Mouse (Mus musculus): ENCODE measurements at regions not wholly inside any gene's neighbourhood (a gene's known extent, or its start where the extent isn't known, plus 50 kb on each side); places are given as distances from the start of the nearest gene placed in this dataset.
"Not testable (repeated sequence)": the region's sequence is repeated elsewhere in the genome, so short reads cannot be mapped to it uniquely, and the experiment has no call there.

DNA sequence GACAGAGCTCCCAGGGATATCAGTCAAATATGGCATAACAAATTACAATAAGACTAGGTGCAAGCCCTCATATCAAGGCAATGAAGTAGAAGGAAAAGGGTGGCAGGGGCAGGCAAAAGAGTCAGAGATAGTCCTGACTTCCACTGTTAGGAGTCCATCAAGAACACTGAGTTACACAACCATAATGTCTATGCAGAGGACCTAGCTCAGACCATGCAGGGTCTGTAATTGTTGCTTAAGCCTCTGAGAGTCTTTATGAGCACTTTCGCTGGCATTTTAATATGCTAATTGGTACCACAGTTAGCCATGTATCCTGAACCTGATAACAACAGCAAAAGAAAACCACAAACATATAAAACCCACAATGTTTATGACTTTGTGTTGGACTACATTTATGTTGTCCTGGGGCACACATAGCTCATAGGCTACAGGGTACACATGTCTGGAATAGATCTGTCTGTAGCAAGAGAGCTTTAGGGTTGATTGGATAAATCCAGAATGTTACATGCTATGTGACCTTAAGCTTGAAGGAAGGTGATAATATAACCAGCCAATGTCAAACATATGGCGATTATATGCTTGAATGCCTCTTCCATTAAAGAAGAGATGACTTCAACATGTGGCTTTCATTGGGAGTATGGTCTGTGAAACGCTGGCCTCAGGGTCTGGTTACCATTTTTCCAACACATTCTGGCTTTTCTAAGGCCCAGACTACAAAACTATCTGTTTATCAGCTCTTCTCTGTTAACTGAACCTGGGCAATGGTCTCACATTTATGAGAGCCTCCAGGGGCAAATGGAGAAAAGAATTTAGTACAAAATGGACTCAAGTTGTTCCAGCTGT is 836.6 kb downstream of the Gm9195 start:
- no peak for DNase-seq (ENCODE audit: low read depth, low spot score)

- DNase-seq (ENCODE audit: low read depth, low spot score) = no peak
Measured at GRCm38 (mm10) chr14:71642536-71642935, 849.1 kb downstream of the Gm9195 start.

DNA sequence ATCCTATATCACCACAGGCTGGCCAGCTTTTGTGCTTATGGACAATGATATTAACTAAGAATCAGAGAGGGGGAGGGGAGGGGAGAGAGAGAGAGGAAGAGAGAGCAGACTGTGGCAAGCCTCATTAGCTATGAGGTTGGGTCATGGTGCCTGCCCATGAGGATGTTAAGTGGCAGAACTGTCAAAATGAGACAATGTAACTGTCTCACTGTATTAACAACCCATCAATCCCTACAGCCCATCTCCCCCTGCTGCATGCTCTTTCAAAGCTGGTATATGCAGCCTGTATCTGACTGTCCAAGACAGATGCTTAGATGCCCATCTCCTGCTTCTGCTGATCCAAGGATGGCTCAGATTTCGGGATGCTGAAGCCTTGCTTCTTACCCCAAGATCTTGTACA is 852.6 kb downstream of the Gm9195 start:
- DNase-seq (ENCODE audit: low read depth, low spot score) = no peak

- no peak for DNase-seq (ENCODE audit: low read depth, low spot score)
Measured at GRCm38 (mm10) chr14:71635091-71635490, 856.5 kb downstream of the Gm9195 start.

- no peak for DNase-seq (ENCODE audit: low read depth, low spot score)
Measured at GRCm38 (mm10) chr14:71609698-71610301, 881.8 kb downstream of the Gm9195 start.

DNA sequence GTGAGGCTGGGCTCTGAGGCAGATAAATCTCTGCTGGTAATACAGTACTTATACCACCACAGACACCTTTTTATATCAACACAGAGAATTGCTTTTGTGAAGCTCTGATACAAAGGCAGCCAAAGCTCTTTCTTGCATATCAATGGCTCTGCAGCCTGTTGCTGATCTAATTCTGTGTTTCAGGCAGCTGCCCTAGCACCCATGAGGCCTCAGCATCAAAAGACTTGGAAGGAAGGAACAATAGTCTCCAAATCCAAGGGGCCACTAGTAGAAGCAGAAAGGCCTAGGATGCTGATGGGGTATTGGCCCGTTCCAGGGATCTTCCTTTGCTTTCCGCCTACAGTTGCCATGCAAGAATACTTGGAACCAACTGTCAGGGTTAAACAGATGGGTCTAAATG is 887.9 kb downstream of the Gm9195 start:
- no peak for DNase-seq (ENCODE audit: low read depth, low spot score)

DNA sequence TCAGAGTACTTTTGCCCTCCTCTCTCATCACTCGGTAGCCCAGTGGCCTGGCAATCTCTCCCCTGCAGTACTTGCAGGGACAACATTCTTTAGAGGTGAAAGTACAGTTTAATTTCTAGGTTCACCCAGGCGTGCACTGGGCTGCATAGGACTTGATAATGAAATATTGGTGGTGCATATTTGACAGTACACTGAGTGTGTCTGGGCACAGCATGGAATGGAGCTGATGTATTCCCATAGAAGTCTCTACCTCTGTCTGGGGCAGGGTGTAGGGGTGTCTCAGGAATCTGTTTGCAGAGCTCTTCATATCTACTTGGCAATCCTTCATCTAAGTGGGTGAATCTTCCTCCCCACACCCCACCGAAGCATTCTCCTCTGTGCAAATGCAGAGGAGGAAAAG is 893.8 kb downstream of the Gm9195 start:
- DNase-seq (ENCODE audit: low read depth, low spot score) = no peak

DNA sequence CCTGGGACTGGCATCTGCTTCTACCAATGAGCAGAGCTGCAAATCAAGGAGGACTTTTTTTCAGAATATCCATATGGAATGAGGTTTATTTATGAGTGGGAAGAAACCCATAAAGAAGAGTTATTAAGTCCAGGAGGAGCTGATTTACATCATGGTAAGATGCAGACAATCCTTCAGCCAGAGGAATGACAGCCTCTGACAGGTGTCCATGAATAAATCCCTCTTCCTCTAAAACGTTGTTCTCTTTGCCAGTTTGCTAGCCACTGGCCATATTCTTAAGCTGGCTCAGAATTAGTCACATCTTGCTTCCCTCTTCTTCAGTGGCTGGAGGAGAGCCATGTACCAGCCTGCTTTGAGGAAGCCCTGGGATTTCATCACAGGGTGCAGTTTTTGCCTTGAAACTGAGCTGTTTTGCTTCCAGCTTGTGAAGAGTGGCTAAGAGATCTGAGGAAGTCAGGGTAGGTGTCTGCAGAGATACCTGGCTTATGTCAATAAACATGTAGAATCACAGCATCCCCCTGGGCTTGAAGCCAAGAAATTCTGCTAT is 902.9 kb downstream of the Gm9195 start:
- no peak for DNase-seq (ENCODE audit: low read depth, low spot score)

GRCm38 (mm10) chr14:71588006-71588405 is 903.6 kb downstream of the Gm9195 start:
- DNase-seq (ENCODE audit: low read depth, low spot score) = no peak

DNA sequence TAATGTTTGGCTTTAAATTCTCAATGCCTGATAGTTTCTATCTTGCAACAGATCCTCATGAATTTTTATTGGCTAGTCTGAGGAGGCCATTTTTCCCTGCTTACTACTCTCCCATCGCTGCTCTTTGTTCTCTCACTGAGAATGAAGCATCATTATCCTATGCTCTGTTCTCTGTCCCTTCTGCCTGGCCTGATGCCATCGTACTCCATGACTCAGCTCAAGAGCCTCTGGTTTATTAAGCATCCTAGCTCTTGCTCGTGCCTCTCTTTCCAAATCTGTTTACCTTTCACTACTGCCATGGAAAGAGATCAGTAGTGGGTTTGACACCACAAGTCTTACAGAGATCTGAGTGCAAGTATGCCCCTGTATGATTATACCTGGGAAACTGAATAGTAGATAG is 926.8 kb downstream of the Gm9195 start:
- DNase-seq (ENCODE audit: low read depth, low spot score) = no peak

- DNase-seq (ENCODE audit: low read depth, low spot score) = no peak
Measured at GRCm38 (mm10) chr14:71561906-71562305, 929.7 kb downstream of the Gm9195 start.

DNA sequence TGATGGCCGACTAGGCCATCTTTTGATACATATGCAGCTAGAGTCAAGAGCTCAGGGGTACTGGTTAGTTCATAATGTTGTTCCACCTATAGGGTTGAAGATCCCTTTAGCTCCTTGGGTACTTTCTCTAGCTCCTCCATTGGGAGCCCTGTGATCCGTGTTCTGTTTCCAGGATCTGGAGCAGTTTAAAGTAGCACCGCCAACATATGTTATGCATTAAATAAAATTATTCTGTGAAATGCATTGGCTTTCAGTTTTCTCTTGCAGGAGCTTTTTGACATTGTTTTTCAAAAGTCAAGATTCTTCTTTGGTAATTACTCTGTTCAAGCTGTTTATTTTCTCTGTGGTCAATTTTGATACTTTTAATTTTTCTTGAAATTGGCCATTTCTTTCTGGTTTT is 937.3 kb downstream of the Gm9195 start:
- DNase-seq (ENCODE audit: low read depth, low spot score) = not testable (repeated sequence)

GRCm38 (mm10) chr14:71543580-71543979 is 943.9 kb upstream of the Fam160b2 start:
- DNase-seq (ENCODE audit: low read depth, low spot score) = no peak

- DNase-seq (ENCODE audit: low read depth, low spot score) = no peak
Measured at GRCm38 (mm10) chr14:71532074-71532659, 932.5 kb upstream of the Fam160b2 start.

- DNase-seq (ENCODE audit: low read depth, low spot score) = no peak
Measured at GRCm38 (mm10) chr14:71531298-71531697, 931.7 kb upstream of the Fam160b2 start.

DNA sequence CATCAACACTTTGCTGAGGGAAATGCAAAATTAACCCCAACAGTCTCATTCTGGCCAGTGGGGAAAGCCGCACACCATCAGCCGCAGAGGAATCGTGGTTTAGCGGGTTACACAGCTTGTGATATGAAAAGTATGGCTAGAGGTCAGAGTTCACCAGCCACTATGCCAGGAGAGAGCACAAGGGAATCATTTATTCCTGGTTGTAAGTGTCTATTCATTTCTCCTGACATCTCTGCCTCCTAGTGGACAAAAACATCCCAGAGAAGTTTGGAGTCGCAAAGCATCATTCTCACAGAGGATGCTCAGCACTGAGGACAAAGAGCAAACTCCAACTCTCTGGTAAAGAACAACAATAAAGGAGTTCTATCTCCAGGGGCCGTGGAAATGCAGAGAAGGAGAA is 930.8 kb upstream of the Fam160b2 start:
- DNase-seq (ENCODE audit: low read depth, low spot score) = no peak

- DNase-seq (ENCODE audit: low read depth, low spot score) = no peak
Measured at GRCm38 (mm10) chr14:71518541-71518940, 918.9 kb upstream of the Fam160b2 start.

DNA sequence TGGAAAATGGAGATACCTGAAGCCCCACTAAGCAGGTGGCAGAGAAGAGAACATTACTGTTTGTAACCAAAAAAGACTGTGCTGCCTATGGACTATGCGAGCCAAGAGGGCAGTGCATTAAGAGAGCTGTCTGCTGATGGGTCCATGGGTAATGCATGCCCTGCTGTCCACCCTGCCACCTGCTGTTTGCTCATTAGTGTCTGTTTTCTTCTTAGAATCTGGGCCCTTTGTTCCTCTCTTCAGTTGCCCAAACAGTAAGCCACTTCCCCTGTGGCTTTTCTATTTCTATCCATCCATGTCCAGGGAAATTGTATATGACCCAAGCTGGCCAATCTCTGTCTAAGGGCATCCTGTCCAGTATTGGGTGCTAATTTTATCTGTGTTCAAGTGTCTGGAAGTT is 901.2 kb upstream of the Fam160b2 start:
- DNase-seq (ENCODE audit: low read depth, low spot score) = no peak

DNA sequence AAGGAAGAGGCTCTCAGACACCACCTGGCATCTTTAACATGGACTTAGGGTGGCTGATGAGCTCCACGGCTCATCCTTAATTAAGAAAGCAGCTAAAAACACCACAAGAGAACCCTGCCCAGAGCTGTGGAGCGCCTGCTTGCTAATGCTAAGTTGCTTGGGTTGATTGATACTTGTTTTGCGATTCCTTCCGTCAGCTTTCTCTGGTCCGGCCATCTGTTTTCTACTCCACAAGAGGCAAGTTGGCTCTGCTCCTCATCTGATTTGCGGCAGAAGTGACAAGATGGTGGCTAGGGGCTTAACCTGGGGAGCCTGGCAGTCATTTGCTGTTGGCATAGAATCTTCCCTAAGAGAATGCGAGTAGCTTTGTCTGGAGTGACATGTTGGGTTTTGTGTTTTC is 891.6 kb upstream of the Fam160b2 start:
- DNase-seq (ENCODE audit: low read depth, low spot score) = no peak

DNA sequence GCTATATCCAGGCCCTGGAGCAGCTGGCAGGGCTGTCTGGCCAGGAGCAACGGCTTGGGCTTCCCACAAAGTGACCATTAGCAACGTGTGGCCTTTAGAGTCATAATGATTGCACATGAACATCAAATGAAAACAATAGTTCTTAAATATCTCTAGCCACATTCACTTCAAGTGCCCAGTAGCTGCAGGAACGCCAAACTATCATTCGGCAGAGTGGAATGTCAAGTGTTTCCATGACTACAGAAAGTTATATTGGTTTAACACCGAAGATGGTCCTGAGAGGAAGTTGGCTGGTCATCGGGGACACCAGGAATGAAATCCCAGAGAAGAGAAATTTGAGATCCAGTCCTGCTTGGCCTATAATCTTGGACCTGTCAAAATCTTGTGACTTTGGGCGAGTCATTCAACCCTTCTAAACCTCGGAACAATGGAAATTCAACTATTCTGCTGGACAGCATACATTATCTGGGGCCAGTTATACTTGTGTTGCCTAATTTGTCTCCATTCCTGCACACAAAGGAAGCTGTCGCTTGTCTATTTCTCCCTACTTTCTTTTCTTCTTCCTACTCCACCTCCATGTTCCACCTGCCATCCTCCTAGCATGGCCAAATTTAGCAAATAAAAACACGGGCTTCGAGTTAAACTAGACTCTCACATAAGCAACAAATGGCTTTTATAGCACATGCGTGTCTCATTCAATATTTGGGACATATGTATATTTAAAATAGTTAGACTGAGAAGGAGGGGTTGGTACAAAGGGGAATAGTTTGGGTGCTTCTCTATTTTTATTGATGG is 886.7 kb upstream of the Fam160b2 start:
- no peak for DNase-seq (ENCODE audit: low read depth, low spot score)

DNA sequence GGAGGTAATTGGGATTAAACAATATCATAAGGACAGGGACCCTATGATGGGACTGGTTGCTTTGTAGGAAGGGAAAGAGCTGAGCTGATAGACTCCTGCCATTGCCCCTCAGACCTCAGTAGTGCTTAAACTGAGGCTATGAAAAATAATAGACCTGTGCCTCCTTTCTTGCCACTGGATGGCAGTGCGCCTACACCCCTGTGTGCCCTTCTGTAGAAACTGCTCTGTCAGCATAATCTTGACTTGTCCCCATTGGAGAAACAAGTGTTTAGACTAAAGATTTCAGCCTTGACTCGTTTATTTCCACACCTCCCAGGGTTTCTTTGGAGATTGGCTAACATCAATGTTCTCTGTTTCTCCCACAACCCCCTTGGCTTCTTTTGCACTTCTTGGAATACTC is 876.0 kb upstream of the Fam160b2 start:
- no peak for DNase-seq (ENCODE audit: low read depth, low spot score)

DNA sequence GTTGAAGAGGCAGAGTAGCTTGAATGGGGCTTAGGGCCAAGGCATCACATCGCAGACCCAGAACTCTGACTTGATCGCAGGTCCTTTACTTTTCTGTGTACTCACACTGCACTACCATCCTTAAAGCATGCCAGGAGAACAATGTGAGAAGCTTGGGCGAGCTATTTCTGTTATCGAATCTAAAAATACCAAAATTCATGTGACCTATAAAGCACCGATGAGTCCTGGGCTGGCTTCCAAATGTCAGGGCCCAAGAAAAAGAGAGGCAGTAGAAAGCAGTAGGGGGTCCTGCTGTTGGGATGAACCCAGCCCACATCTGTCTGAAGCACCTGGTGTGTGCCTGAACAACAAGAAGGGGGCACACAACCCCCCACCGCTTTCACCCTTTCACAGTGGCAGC is 874.3 kb upstream of the Fam160b2 start:
- no peak for DNase-seq (ENCODE audit: low read depth, low spot score)
